Mouse (Mus musculus) cerebellum, adult 2 months (tissue): ENCODE measurements around the gene Mcm3.

Source experiments
- CTCF ChIP-seq: fragments of 200-500 bp; IDR thresholded peaks from 2 replicates; pipeline ENCODE4 v1.5.1; 2011; ENCODE audit warnings: low read depth, mild to moderate bottlenecking, control low read depth, low read length, moderate library complexity, borderline replicate concordance; ENCODE audit not compliant: insufficient read depth
- POLR2A ChIP-seq: fragments of 200-500 bp; IDR thresholded peaks from 2 replicates; pipeline ENCODE4 v1.6.1; 2011; ENCODE audit warnings: low read length, control low read depth, borderline replicate concordance; ENCODE audit not compliant: insufficient read depth

GRCm38 (mm10) chr1:20817172-20817571, 2.9 kb downstream of the Mcm3 start:
- TF ChIP-seq POLR2A = no peak
- no peak for TF ChIP-seq CTCF
